Mouse (Mus musculus) right cerebral cortex, postnatal 10 days (tissue): ENCODE measurements around the gene Them7.

Experiments
- DNase-seq, 2 experiments: peaks; one replicate each; pipeline ENCODE4 v3.0.0; 2021; ENCODE audit warnings: low spot score in 2 of 2

Them7 gene

GRCm38 (mm10) chr2:105416660-105417348 is 192.7 kb downstream of the Them7 start:
- peak; percentile 65 to 68 for DNase-seq

GRCm38 (mm10) chr2:105417663-105418062 is 193.5 kb downstream of the Them7 start:
- DNase-seq = no peak

- no peak for DNase-seq
These were observed 194.6 kb downstream of the Them7 start for GRCm38 (mm10) chr2:105418629-105419227.

- no peak for DNase-seq
These were observed 203.3 kb downstream of the Them7 start for GRCm38 (mm10) chr2:105427447-105427846.

- DNase-seq = peak; percentile 58 to 80
These were observed 203.9 kb downstream of the Them7 start for GRCm38 (mm10) chr2:105428029-105428428.

GRCm38 (mm10) chr2:105428467-105428866 is 204.3 kb downstream of the Them7 start:
- DNase-seq = no peak
